Mouse (Mus musculus): ENCODE measurements around the gene Runx1.

Gene Runx1

DNA sequence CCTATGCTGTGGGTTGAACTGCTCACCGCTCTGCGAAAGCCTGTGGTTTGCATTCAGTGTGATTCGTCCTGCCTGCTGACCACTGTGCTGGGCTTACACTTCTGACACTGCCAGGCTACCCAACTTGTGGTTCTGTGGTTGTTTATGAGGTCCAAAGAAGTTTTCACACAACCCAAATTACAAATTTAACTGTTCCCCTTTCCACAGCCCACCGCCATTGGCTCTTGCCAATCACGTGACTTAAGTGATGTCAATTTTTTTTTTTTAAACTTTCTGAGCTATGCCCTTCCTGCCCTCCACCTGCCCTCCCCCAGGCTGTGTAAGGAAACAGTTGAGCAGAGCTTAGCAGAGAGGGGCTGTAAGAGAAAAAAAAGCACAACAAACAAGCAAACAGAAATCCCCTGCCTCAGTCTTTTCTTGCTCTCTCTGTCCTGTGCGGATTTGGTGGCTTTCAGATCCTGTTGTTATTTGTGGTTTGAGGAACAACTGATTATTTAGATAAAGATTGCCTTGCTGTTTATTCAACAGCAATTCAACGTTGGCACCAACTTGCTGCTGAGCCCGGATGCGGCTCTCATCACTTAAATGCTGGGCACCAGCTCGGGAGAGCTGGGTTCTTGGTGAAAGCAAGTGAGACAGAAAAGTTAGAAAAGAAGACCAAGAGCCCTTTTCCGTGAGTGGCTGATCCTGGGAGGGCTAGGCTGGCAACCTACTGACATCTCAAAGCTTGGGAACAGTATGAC, at the start of gene Runx1:
Runx1 (minus strand) TSS at position 242 of the 743 bp plus-strand sequence.
- no peak for DNase-seq

DNA sequence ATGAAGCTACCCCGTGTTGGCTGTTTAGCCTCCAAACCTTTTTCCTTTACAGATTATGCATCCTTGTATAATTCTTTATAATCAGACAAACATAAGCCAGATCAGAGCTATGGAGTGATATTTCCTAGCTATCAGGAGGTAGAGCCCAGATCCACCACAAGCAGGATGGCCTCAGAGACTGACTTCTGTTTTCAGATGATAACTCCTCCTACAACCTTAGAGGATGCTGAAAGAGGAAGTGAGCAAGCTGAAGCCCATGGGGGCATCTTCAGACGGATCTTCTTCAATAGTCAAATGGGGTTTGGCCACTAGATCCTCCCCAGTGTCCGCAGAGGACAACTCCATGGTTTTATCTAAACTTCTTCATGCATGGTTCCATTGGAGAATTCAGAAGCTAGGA, 48.1 kb upstream of the Runx1 start:
- no peak for DNase-seq

DNA sequence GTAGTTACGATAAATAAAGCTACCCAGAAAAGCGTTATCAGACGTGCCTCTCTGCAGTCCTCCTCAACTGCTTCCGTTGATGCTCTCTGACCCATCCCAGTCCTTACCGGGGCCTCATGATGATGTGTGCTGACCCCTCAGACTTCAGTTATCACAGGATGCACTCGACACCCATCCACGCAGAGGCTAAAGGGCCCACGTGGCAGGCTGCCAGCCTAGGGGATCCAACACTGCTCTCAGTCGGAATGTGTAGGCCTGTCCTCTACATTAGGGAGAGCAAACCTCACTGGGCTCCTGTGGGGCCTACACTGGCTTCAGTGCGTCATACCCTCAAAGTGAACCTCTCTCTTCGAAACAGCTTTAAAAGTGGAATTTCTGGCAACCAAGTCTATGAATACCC, 45.8 kb upstream of the Runx1 start:
- no peak for DNase-seq

DNA sequence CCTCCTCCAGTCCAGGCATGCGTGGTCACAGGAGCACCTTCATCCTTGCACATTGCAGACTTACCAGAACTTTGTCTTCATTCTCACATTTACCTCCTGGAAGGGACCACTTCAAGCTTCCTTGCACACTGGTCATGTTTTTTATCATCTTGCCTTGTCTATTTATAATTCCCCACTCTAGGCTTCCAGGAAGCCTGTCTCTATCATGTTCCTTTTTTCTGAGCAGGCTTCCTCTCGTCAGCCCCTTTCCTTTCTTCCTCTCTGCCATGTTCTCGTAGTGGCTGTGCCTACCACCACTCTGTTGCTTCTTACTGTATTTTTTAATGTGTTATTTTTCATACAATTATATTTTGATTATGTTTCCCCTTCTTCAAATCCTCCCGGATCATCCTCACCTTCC, 42.6 kb upstream of the Runx1 start:
- no peak for DNase-seq

DNA sequence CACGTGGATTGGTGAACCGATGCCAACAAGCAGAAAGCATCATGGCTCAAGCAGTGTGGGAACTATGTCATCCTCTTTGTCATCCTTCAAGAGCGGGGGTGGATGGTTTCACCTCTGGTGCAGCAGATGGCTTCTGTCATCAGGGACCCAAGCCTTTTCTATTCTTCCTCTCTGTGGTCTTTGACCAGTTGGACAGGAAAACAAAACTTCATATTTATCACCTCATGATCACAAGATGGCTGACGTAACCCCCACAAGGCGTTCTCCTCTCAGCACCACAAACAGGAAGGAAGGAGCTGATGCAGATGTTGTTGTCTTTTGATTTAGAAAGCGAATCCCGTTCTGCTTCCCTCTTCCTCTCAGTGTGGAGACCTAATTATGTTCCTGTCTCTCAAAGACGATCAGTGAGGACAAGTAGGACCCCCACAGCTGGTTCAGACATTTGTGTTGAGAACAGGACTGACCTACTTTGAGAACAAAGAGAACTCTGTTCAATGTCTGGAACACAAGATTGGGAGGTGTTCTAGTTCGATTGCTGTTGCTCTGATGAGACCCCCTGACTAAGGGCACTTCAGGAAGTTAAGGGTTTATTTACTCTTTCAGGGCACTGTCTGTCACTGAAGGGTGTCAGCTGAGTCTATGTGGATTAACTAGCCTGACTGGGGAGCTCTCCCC, 41.4 kb upstream of the Runx1 start:
- no peak for DNase-seq

DNA sequence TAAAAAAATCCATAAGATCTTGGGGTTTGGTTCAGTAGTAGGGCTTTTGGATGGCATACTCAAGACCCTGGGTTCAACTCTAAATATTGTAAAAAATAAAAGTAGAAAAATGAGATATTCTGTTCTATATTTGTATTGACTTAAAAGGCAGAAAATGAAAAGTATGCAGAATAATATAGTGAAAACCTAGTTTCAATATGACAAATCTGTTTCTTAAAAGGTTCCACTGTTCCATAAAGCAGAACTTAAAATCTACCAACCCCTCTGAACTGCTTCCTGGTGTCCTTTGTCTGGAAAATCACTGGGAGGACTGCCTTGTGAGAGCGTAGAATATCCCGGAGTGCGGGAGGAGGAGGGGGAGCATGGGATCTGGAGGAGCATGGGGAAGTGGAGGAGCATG, 39.4 kb upstream of the Runx1 start:
- DNase-seq, result no peak

DNA sequence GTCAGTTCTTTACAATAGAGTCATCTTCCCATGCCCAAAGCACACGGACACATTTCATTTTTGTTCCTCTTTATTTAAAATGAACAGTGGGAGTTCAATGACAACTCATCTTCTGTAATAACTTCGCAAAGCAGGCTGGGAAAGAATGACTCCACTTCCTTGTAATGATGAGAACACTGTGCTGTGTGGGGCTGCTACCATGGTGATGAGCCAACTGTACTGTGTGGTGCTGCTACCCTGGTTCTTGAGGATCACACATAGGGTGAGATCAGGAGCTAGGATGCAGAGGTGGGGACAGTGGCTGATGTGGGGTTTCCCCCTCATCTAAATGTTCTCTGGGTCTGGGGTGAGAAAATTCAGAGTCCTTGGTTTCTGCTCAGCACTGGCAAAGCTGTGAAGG, 38.2 kb upstream of the Runx1 start:
- no peak for DNase-seq

DNA sequence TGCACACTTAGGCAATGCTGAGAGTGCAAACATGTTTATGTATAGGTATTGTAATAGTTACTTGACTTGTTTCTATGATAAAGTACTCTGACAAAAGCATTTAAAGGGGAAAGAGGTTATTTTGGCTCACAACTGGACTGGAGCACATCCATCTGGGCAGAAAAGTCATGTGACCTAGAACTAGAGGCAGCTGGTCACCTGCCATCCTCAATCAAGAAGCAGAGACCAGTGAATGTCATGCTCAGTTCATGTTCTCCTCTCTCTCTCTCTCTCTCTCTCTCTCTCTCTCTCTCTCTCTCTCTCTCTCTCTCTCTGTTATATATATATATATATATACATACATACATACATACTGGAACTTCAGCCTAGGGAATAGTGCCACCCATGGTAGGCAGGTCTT, 37.2 kb upstream of the Runx1 start:
- no peak for DNase-seq

DNA sequence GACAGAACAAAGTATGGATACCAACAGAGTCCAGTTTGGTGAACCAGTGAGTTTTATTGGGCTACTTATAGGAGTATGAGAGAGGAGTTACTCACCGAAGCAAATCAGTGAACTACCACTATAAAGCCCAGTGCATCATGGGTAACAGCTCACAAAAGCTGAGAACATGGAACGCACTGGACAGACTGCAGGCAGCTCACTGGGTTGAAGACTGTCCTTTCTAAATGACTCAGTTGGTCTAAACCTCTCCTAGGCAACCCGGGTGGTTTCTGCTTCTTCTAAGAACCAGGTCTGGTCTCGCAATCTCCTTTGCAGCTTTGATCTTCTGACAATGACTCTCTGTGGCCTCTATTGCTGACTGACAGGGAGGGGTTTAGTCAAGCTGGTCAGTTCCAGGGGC, 36.5 kb upstream of the Runx1 start:
- DNase-seq, result no peak

DNA sequence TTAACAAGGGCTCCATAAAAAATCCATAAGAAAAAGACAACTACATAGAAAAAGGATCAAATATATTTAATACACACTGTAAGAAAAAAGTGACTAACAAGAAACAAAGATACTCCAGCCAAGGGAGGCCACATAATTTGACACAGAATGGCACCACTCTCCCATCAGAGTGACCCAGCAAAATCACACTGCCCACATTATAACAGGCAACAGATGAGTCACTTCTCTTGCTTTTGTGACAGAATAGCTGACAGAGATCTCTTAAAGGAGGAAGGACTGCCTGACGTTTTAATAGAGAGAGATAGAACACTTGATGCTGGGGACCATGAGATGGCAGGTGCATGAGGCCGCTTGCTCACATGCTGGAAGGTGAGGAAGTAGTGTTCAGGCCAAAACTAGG, 35.6 kb upstream of the Runx1 start:
- no peak for DNase-seq

DNA sequence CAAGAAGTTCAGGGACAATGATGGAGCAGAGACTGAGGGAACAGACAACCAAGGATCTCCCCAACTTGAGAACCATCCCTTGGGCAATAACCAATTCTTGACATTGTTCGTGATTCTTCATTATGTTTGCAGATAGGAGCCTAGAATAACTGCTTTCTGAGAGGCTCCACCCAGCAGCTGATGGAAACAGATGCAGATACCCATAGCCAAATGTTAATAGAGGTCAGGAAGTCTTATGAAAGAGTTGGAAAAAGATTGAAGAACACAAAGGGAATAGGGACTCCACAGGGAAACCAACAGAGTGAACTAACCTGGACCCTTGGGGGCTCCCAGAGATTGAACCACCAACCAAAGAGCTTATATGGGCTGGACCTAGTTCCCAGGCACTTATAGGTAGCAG, 34.7 kb upstream of the Runx1 start:
- no peak for DNase-seq

DNA sequence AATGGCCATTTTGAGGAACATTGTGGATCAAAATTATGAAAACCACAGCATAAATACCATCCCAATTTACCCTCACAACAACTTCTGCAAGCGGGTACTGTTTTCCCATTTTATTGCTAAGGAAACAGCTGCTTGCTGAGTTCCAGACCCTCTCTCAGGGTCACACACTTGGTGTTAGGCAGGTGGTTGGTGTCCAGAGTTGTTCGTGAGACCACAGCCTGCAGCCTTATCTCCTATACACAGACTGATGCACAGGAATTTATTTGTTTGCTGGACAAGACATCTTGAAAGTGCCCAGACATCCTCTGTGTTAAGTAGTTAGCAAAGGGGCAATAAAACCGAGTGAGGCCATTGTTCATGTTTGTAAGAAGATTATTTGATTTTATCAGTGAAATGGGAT, 30.8 kb upstream of the Runx1 start:
- no peak for DNase-seq

DNA sequence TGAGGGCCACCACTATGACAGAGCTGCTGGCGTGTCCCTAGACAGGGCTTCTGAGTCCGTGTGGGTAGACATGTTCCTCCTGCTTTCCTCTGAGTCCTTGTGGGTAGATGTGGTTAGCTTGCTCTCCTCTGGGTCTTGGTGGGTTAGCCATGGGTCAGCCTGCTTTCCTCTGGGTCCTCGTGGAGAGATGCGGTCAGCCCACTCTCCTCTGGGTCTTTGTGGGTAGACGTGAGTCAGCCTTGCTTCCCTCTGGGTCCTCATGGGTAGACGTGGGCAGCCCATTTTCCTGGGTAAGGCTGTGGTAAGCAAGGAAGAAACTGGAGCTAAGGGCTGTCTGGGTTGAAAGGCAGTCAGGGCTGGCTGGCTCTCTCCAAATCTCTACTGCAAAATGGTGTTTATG, 26.3 kb upstream of the Runx1 start:
- DNase-seq, result no peak

DNA sequence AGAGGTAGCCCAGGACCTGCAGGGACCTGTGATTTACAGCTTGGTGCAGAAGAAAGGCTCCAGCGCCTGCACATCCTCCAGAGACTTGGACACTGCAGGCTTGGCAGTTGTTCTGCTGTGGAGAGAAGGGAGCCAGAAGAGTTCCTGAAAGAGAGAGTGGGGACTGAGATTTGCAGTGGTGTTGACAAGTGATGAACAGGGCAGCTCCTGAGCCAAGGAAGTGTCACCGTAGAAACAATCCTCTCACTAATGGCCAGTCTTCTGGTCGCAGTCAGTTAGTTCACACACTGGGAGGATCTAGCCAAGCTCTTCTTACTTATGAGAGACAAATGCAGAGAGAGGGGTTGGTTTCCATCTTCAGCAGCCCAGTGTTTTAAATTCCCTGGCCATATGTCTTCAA, 24.5 kb upstream of the Runx1 start:
- no peak for DNase-seq

DNA sequence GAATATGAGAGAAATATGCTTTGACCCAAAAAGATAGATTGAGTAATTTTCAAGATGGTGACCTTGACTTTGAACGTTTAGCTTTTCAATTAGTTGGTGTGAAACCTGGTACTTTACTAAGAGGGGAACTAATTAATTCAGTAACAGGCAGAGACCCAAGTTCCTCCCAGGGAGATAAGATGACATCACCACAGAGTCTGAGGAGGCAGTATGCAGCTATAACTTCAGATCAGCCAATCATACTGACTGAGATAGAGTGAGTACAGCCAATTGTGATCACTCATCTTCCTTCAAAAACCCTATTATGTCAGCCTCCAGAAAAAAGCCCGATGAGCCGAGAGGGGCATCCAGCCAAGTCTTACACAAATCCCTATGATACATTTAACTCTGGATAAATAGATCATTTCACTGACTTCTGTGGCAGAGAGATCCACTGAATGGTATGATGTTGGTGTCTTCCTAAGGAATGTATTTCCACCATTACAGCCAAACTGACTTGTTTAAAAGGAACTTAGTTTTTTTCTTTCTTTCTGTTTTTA, 21.9 kb upstream of the Runx1 start:
- no peak for DNase-seq

DNA sequence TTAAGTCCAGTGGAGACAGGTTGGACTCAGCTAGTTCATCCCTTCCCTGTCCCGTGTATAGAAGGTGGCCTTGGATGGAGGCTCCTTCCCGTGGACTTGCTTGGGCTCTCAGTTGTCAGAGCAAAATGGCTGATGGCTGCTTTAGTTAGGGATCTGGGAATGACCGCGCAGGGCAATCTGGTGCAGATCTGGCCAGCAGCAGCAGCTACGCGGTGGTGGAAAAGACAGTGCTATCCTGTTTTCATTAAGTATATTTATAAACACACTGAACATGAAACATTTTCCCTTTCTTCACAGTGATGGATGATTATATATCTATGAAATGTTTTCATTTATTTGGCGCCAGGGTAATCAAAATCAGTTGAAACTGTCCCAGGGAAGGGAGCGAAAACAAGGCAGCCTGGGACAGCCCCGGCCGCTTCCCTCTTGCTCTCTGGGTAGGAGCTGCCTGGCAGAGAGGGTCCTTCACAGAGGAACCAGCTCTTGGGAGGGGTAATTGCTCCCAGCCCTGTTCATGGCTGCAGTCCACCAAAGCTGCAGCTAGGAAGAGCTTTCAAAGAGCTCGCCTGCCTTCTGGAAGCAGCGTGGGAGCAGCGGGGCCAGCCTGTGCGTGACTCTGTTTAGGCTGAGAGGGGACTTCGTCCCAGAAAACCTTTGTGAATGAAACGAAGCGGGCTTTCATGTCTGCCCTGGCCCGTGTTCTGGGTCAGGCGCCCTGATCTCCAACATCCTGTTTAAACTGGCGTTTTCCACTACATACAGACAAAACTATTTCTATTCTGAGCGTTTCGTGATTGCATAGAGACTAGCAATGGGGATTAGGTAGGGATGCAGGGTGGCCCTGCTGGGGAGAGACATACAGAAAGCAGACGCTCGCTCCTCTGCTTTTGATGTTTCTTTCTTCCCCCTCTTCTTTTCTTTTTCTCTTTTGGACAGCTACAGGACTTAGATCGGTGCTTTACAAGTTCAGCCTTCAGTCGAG, 19.6 kb upstream of the Runx1 start:
- DNase-seq, result no peak

DNA sequence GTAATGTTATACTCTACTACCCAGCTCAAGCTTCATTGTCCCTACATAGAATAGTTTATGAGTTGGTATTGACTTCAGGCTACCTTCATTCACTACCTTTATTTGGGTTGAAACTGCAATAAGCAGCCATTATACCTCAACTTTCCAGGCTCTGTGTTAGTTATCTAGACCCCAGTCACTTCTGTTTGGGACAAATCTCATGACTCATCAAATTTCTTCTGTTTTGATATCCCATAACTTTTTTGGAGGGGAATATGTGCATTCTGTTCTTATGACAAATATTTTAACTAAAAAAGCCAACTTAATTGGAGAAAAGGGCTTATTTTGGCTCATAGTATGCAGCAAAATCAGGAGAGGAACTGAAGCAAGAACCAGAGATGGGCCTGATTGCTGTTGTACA, 12.8 kb upstream of the Runx1 start:
- DNase-seq, result no peak

DNA sequence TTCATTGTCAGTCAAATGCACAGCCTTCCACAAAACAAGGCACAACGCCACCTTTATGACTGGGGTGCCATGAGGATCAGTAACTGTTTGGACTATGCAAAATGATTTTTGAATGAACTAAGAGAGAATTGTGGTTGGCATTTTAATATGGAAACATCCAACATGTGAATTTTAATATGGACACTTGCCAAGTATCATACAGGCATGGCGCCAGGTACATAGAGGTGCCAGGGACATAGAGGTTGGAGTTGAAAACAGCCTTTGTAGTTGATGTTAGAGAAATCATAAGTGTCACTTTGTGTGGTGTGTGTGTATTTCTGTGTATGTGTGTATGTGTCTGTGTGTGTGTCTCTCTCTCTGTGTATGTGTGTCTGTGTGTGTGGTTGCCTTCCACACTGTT, 5.4 kb upstream of the Runx1 start:
- DNase-seq, result no peak

DNA sequence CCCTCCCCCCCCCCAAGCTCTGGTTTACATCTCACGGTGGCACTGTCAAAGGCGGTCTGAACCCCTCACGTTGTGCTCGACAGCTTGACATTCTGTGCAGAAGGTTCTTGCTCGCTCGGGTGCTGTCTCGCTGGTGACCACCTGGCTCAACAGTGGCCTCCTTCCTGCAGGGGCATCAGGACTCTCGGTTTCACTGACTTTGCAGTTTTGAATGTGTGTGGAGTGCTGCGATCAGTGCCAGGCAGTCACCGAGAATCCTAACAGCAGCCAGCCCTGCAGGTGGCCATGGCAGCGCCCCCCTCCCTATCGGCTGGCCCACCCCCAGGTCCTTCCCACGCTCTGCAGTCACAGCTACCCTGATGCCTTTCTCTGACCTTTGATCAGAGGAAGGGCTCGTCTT, 4.5 kb upstream of the Runx1 start:
- DNase-seq, result no peak

DNA sequence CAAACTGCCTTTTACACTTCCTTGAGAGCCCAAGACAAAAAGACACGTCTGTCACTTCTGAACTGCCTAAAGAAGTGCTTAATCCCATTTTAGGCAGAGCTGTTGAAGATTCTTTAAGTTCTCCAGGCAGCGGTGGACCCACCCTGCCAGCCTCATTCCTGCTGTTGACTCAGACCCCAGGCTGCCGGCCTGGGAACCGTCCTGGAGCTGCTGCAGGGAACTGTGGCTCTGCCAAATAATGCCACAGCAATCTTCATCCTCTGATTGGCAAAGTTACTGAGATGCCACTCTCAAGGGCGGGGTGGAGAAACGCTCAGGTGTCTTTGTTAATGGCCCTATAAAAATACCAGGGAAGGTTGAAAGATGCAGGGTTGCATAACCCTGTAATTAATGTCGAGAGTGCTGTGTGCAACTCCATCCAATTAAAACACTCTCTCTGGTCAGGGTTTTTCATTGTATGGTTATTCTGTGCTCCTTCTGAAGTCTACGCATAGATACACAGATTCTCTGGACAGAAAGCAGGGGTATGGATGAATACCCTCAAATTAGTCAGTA, 2.4 kb upstream of the Runx1 start:
- no peak for DNase-seq

DNA sequence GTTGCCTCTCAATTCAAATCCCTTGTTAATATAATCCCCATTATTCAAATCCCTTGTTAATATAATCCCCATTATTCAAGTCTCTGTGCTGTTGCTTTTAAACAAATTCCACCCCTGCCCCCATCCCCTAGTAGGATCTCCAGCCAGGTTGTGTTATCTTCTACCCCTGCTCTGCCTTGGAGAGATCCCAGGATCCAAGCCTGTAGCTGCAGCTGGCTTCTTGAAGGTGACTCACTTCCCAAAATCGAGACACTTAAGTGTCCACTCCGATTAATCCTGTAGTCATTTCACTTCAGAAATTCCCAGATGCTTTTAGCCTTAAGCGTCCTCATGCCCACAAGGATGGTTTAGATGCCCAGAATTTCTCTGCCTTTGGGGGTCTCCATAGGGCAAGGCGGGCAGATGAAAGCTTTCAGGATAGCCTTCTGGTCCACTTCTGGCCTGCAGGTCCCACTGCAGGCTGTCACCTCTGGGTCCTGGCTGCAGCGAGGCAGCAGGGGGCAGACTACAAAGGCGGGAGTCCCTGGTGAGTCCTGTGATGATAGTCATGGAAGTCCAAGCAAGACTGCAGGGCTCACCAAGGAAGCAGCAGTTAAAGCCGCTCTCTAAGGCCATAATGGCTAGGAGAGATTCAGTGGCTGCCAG, 1.8 kb upstream of the Runx1 start:
- no peak for DNase-seq

DNA sequence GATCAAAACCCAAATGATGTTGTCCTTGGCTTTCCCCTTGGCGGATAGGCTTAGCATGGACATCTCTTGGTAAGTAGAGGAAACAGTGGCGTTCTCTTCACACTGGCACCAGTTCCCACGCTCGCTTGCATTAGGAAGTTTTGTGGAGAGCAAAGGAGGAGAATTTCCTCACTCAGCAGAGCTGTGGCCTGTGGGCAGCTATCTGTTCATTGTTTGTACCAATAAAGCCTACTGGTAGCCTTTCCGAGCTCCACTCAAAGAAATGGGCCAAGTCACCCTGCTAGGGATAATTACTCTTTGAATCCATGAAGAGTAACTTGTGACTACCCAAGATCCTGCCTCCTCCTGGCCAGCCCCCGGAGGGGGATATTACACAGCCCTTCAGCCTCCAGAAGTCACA, 734 bp upstream of the Runx1 start:
- no peak for DNase-seq

Measured in right cerebral cortex, postnatal 25 days (tissue).